Mouse (Mus musculus) stomach, postnatal 0 days (tissue): ENCODE data around the gene Map1b.

ENCODE experiments used
- CTCF ChIP-seq: IDR thresholded peaks from 2 replicates; pipeline ENCODE4 v1.5.1; 2016; ENCODE audit warnings: antibody characterized with exemption, low read depth, mild to moderate bottlenecking, moderate library complexity
- EP300 ChIP-seq: optimal IDR thresholded peaks from 2 replicates; pipeline ENCODE3; 2016; ENCODE audit warnings: antibody characterized with exemption

GRCm38 (mm10) chr13:99466811-99467315, 49.5 kb downstream of the Map1b start:
- TF ChIP-seq CTCF (no peak), EP300 (no peak)
